Mouse (Mus musculus): ENCODE measurements around the gene Thsd7a.

DNA sequence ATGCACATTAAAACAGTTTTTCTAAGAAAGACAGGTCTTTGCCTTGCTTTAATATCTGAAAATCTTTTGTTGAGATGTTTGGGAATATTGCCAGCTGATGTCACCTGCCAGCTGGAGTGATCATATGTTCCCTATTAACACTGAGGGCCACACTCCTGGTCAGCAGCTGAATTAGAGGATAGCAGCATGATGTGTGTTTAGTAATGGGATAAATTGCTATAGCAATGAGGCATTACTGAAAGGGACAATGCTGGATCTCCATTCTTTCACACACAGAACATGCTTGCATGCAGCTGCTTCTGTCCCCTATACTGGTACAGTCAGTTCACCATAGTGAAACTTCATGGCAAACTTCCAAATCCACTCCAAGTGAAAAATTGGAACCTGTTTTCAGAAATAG is 230.1 kb downstream of the Thsd7a start:
- TF ChIP-seq GATA1 (IDR thresholded peaks at IDR 0.05; ENCODE audit: borderline replicate concordance, low read length) (no peak), FLI1 (IDR thresholded peaks at IDR 0.05; ENCODE audit: low read length) (no peak)

Measured in megakaryocyte, embryonic 14.5 days (primary cell).